Mouse (Mus musculus) brown adipose tissue, adult 24 weeks (tissue): ENCODE results near the gene Klrg2. TPM values are rescaled to one million over a fixed set of nuclear protein-coding genes. Genes with fewer than 3 reads are reported as not detected.

Experiments used
- H3K27ac ChIP-seq: fragments of 200-500 bp; replicated peaks from 2 replicates; pipeline ENCODE4 v1.5.1; 2012; ENCODE audit warnings: low read depth, mild to moderate bottlenecking, low read length
- H3K4me1 ChIP-seq: fragments of 200-500 bp; 2 replicates; pipeline ENCODE4 v1.6.1; 2012; ENCODE audit warnings: low read length, mixed read lengths; ENCODE audit not compliant: control insufficient read depth, insufficient read depth, insufficient read length
- H3K4me3 ChIP-seq: fragments of 200-500 bp; 2 replicates; pipeline ENCODE4 v1.5.1; 2012; ENCODE audit warnings: low read depth, mild to moderate bottlenecking, low read length, moderate library complexity; ENCODE audit not compliant: insufficient read depth
- polyA plus RNA-seq: library from polyadenylated mRNA; stranded (reverse); fragments of >200 nt; gene quantifications from 2 replicates; pipeline ENCODE4 v1.2.4, GENCODE M21; 2012; ENCODE audit not compliant: missing spikeins, insufficient read depth, insufficient read length

The Klrg2 gene
- polyA plus RNA-seq, 1 experiment = not detected

DNA sequence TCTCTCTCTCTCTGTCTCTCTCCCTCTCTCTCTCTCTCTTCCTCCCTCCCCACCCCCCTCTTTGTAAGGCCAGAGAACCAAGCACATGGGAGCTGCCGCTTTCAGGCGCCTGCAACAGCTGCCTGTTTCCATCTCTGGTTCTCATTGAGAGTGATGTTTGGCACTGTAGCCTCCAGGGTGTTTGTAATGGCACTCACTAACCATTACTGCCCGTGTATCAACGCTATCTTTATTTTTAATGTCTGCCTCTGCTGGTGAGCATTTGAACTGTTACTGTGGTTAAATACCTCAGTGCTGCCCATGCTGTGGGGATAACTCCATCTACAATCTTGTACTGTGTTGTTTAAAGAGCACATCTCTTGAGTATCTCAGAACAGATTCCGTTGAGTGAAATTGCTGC, 4.6 kb upstream of the Klrg2 start:
- H3K27ac ChIP-seq = no peak overlapping the region
- H3K4me3 ChIP-seq = no peak overlapping the region
- H3K4me1 ChIP-seq = 0 out of 2 replicates have a peak, but pooled peaks cover 3% of the 10 kb centered on the region

DNA sequence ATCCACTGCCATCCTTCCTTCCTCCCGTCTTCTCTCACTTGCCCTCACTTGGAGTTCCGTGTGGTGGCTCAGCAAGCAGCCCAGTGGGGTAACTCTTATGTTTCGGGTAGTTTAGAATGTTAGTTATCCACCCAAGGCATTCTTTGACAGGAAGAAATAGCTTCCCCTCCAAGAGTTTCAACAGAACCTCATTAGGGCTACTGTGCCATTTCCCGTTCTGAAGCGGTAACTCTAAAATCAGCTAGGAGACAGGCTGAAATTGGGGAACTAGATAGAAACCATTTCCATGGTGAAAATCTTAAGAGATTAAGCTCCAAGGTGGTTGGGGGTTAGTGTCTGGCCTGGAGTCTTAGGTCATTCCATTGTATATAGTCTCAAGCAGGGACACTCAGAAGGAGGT, 4.2 kb upstream of the Klrg2 start:
- 0 out of 2 replicates have a peak, but pooled peaks cover 3% of the 10 kb centered on the region for H3K4me1 ChIP-seq
- H3K4me3 ChIP-seq = no peak overlapping the region
- H3K27ac ChIP-seq = no peak overlapping the region

DNA sequence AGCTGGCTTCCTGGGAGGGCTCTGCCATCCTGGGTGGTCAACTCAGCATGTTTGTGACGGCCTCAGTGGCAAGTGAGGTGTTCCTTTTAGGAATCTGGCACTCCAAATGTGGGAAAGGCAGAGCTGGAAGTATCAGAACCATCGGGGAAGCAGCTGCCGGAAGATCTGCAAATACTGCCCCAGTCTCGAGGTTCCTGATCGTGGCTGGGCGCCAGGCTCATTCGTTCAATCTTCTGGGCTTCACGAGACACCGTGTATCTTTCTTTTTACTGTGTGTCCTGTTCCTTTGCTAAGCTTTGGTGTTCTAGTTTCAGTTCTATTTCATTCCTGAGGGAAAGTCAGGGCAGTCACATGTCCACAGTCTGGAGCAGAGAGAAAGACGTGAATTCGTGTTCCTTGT, 3.4 kb upstream of the Klrg2 start:
- Histone ChIP-seq H3K4me1 (0 out of 2 replicates have a peak, but pooled peaks cover 3% of the 10 kb centered on the region), H3K27ac (no peak overlapping the region), H3K4me3 (peak overlapping the region; percentile 11; the same call in 1 of the 2 replicates)

DNA sequence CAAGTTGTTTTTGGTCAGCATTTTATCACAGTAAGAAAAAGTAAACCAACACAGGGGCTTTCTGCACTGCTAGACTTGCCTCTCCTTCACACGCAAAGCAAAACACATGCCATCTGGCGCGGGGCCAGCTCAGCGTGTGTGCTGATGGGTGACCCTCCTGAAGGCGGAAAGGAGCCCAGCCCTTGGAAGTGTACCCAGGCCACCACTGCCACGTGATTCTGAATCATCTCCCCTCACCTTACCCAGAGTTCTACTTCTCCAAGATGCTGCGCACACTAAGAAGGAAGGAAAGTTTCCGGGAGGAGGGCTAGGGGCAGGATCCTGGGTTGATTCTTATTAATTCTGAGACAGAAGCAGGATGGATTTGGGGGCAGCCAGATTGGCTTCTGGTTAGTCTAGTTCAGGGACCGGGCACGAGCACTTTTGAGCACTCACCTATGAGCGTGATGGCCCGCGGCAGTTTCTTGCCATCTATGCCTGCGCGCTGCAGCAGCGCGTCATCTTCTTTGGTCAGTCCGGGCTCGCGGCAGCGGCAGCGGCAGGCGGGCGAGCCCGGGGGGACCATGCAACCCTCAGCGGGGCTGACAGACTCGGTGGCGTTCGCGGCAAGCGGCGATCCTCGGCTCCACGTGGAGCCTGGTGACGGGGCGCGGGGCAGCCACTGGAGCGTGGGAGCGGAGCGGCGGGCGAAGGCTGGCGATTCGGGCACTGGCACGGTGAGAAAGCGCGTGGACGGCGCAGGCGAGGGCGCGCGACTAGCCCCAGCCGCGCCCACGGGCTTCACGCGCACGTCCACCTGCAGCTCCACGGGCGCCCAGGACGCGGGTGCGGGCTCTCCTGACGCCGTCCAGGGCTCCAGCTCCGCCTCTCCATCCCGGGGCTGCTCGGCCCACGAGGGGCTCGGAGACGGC, 846 bp downstream of the Klrg2 start:
- peak overlapping the region; percentile 63 for H3K4me3 ChIP-seq
- H3K4me1 ChIP-seq = 0 out of 2 replicates have a peak, but pooled peaks cover 3% of the 10 kb centered on the region
- no peak overlapping the region for H3K27ac ChIP-seq

DNA sequence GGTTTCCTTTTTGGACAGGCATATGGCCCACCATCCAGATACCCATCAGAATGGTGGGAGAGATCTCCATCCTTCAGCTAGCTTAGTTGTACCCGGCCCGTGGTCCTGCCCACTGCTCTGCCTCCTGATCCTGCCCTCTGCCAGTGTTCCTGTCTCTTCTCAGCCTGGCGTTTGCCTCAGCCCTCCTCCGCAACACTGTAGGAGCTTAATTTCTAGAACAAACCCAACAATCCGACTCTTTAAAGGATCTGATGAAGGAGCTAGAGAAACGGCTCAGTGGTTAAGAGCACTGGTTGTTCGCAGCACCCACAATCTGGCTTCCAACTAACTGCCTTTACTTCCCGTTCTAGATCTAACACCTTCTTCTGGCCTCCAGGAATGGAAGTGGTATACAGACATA, 2.6 kb downstream of the Klrg2 start:
- Histone ChIP-seq H3K4me1 (0 out of 2 replicates have a peak, but pooled peaks cover 3% of the 10 kb centered on the region), H3K27ac (no peak overlapping the region), H3K4me3 (no peak overlapping the region)

DNA sequence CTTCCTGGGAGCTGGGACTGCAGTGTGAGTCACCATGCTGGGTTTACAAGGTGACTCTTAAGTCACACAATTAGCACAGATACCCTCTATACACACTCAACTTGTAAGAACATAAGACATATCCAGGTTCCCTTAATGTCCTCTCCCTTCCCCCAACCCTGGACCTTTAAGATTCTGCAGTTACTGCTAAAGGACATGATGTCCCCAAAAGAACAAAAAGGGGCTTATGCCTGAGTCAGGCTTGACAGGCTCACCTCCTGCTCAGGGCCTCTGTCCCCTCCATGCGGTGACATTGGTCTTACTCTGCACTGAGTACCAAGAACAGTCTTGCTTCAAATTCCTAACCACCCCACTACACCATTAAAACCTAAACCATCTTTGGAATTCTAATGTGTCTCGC, 4.2 kb downstream of the Klrg2 start:
- Histone ChIP-seq H3K4me3 (no peak overlapping the region), H3K4me1 (0 out of 2 replicates have a peak, but pooled peaks cover 3% of the 10 kb centered on the region), H3K27ac (no peak overlapping the region)

DNA sequence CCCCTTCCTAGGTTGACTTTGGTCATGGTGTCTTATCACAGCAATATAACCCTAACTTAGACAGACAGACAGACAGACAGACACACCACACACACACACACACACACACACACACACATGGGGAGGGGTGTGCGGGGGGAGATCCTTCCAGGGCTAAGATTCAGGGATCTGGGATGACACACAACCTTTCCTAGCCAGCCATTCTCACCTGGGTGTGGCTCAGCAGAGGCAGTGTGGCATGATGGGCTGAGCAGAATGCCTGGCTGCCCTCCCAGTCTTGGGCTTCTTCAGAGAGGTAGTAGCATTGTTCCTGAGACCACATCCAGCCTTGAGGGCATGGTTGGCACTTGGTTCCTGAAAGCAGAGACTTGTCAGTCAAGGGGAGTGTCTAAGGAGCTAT, 7.5 kb downstream of the Klrg2 start:
- Histone ChIP-seq H3K27ac (no peak overlapping the region), H3K4me3 (no peak overlapping the region), H3K4me1 (no peaks in the 10 kb centered on the region)

DNA sequence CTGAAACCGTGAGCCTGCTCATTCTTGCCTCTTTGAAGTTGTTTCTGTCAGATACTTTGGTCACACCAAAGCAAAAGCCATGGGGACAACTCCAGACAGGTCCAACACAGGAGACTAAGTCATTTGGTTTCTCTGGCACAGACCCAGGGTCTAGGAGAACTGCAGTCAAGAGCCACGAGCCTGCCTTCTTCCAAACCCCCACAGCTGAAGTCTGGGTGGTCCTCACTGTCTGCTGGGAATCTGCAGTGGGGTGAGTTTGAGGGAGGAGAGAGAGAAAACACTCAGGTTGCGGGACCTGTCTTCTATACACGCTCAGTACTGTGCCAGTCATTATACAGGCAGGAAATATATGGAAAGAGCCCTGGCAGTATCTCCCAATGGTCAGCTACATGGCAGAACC, 9.6 kb downstream of the Klrg2 start:
- peaks cover 6% of the 10 kb centered on the region for H3K4me1 ChIP-seq
- H3K27ac ChIP-seq = no peak overlapping the region
- H3K4me3 ChIP-seq = no peak overlapping the region

DNA sequence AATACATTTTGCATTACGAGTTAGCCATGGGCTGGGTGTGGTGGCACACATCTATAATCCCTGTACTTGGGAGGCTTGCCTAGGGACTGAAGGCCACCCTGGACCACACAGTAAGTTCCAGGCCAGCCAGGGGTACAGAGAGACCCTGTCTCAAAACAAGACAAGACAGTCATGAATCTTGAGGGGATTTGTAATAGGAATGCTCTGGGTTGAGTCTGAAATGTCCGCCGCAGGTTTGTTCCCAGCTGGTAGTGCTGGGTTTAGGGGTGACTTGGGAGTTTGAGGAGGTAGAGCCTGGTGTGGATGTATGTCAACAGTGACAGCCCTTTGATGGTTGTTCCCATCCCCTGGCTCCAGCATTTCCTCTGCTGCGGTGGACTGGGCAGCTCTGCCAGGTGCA, 10.0 kb downstream of the Klrg2 start:
- H3K4me3 ChIP-seq = no peak overlapping the region
- peaks cover 6% of the 10 kb centered on the region for H3K4me1 ChIP-seq

DNA sequence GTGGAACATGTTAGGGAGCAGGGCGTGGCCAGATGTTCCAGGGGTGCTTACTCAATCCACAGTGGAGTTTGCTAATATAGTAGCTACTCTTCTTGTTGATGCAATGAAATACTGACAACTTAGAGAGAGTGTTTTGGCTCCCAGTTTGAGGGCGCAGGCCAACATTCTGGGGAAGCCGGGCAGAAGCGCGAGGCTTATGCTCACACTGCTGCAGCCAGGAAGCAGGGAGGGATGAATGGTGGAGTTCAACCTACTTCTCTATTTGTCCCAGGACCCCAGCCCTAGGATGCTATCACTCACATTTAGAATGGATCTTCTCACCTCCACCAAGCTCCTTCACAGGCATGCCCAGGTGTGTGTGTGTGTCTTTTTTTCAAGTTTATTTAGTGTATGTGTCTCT, 11.0 kb downstream of the Klrg2 start:
- no peak overlapping the region for H3K27ac ChIP-seq
- H3K4me3 ChIP-seq = no peak overlapping the region
- H3K4me1 ChIP-seq = peaks cover 6% of the 10 kb centered on the region

More for the DNA sequence above, 10.0 kb downstream of the Klrg2 start:
- H3K27ac ChIP-seq = no peak overlapping the region

DNA sequence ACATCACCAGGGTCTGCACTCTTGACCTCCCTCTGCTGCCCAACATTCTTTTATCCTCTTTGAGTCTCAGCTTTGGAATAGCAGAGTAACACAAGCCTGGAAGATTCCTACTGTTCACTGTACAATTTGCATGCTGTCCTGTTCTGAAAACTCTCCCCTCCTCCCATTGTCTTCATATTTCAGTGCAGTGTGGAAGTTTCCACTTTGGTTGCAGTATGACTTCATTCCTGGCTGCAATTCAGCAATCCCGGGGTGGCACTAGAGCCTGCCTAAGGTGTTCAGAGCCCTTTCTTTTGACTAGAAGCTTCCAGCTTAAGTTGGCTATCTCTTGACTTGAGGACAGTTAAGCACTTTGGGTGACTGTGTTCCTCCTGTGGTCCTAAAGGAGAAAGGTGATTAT, 12.6 kb downstream of the Klrg2 start:
- Histone ChIP-seq H3K27ac (no peak overlapping the region), H3K4me1 (peaks cover 6% of the 10 kb centered on the region), H3K4me3 (no peak overlapping the region)

DNA sequence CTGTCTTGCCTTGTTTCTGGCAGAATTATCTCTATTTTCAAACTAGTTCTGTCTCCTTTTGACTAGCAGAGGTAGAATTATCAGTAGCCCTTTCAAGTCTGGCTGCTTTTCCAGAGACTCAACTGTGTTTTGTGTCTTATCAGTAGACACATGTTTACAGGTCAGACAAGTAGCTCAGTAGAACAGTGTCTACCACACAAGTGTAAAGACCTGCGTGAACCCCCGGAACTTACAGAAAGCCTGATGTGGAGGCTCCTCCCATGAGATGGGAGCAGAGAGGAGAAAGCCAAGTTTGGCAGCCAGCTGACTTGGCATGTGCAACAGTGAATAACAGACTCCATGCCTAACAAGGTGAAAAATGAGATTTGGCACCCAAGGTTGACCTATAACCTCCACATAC, 13.6 kb downstream of the Klrg2 start:
- Histone ChIP-seq H3K4me3 (no peak overlapping the region), H3K4me1 (peaks cover 6% of the 10 kb centered on the region), H3K27ac (no peak overlapping the region)

DNA sequence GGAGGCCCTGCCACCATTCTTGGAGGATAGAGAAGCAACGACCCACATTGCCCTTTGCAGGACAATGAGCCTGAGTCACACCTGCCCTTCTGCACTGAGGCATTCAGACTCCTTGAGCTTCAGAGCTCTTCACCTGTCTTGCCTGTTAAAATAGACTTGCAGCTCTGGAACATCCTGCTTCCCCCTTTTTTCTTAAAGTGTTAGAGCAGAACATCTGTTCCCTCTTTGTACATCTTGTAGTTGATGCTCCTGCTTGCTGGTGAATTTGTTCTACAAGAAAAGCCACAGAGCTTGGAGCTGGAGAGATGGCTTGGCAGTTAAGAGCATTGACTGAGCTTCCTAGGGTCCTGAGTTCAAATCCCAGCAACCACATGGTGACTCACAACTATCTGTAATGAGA, 14.6 kb downstream of the Klrg2 start:
- Histone ChIP-seq H3K4me1 (peaks cover 6% of the 10 kb centered on the region), H3K27ac (no peak overlapping the region), H3K4me3 (no peak overlapping the region)

DNA sequence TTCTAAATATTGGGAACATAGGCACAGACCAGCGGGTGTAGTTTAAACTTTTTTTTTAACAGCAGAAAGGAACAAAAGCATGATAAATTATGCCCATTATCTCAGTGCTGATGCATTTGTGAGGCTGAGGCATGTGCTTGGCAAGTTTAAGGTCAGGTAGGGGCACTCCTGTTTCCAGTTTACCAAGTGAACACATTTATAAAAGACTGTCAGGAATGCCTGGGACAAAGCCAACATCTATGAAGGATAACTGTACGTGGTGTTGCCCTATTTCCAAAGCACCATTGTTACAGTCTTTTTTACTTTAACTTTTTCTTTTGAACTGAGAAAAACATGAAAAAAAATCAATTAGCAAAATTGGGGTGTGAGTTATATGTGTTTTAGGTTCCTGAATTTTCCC, 27.1 kb downstream of the Klrg2 start:
- Histone ChIP-seq H3K4me3 (no peak overlapping the region), H3K27ac (no peak overlapping the region), H3K4me1 (no peaks in the 10 kb centered on the region)

DNA sequence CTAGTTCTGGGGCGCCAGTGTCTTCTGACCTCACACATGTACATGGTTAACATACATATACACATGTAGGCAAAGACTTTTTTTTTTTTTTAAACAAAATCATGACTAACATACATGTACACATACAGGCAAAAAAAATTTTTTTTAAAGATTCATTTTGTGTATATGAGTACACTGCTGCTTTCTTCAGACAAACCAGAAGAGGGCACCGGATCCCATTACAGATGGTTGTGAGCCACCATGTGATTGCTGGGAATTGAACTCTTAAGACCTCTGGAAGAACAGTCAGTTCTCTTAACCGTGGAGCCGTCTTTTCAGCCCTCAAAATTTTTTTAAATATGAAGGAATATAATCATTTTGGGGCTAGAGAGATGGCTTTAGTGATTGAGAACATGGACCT, 39.6 kb downstream of the Klrg2 start:
- Histone ChIP-seq H3K4me3 (no peak overlapping the region), H3K4me1 (no peaks in the 10 kb centered on the region), H3K27ac (no peak overlapping the region)

DNA sequence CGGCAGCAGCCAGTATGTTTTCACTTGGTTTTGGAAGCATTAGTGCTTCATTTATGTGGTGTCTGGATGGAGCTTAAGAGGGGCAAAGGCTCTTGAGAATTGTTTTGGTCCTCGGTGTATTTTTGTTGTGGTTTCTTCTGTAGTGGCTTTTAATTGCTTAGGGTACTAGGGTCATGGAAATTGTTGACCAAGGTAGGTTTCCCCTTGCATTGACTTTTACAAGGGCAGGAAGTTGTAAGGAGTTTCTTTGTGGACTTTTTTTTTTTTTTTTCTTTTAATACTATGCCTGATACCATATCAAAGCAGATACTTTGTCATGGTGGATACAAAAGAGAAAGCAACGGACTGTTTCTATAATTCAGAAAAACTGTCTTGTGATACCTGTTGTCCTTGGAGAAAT, 55.3 kb downstream of the Klrg2 start:
- H3K27ac ChIP-seq = no peak overlapping the region
- H3K4me1 ChIP-seq = no peaks in the 10 kb centered on the region
- H3K4me3 ChIP-seq = no peak overlapping the region
